Mouse (Mus musculus): ENCODE measurements at regions not wholly inside any gene's neighbourhood (a gene's known extent, or its start where the extent isn't known, plus 50 kb on each side); places are given as distances from the start of the nearest gene placed in this dataset.

DNA sequence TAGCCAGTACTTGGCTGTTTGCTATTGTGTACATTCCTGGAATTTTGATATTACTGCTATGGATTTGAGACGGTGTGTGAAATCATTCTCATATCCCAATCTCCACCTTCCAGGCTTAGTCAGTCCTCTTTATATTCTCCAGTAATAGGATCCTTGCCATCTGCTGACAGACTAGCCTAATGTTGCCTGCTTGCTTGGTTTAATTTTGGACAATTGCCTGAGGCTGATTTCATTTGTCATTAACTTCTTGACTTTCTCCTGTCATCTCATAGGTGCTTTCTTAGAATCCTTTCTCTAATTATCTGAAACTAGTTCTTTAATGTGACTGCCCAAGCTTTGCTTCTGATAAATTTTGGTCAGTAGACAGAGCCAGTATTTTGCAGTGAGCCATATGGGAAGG is 696.2 kb downstream of the Hace1 start:
- no peak for ATAC-seq (replicated peaks; ENCODE audit: insufficient number of reproducible peaks, low FRiP score, low TSS enrichment, low read depth)
- Histone ChIP-seq H3K27me3 (ENCODE audit: control insufficient read depth, insufficient read depth, low read length) (no peaks in the 10 kb centered on the region), H3K9me3 (replicated peaks; ENCODE audit: control insufficient read depth, low read length) (no peaks in the 10 kb centered on the region), H3K27ac (replicated peaks; ENCODE audit: low read depth, low read length) (no peak overlapping the region), H3K9ac (replicated peaks; ENCODE audit: low read length) (no peak overlapping the region), H3K36me3 (replicated peaks; ENCODE audit: control insufficient read depth, insufficient read depth, low read depth, low read length) (no peaks in the 10 kb centered on the region), H3K4me3 (ENCODE audit: low read depth, low read length) (no peak overlapping the region), H3K4me1 (ENCODE audit: control insufficient read depth, insufficient read depth, low read length) (no peaks in the 10 kb centered on the region), H3K4me2 (ENCODE audit: low read depth, low read length) (no peak overlapping the region)
- DNase-seq (ENCODE audit: low spot score): no peak
- WGBS: 44% methylated on average over 1 of the region's 1 CpGs

DNA sequence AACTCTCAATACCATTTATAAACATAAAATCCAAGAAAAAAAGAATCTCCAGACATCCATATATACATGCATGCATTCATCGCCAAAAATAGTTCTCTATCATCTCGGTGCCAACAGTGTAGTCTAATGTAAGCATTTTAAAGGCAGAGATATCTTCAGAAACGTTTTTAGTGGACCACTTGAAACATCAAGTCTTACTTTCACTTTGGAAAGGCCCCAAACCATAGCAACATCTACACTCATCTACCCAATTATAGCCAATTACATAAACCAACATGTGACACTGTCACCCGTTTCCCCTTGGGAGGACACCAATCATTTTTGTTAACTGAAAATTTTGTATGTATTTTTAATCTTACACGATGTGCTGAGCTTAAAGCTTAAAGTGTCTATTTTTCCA is 716.7 kb downstream of the Hace1 start:
- Histone ChIP-seq H3K4me3 (ENCODE audit: low read depth, low read length) (no peak overlapping the region), H3K4me2 (ENCODE audit: low read depth, low read length) (no peak overlapping the region), H3K36me3 (replicated peaks; ENCODE audit: control insufficient read depth, insufficient read depth, low read depth, low read length) (no peaks in the 10 kb centered on the region), H3K9ac (replicated peaks; ENCODE audit: low read length) (no peak overlapping the region), H3K27me3 (ENCODE audit: control insufficient read depth, insufficient read depth, low read length) (no peaks in the 10 kb centered on the region), H3K4me1 (ENCODE audit: control insufficient read depth, insufficient read depth, low read length) (no peaks in the 10 kb centered on the region), H3K9me3 (replicated peaks; ENCODE audit: control insufficient read depth, low read length) (no peaks in the 10 kb centered on the region), H3K27ac (replicated peaks; ENCODE audit: low read depth, low read length) (no peak overlapping the region)
- DNase-seq (ENCODE audit: low spot score) (no peak), ATAC-seq (replicated peaks; ENCODE audit: insufficient number of reproducible peaks, low FRiP score, low TSS enrichment, low read depth) (no peak)
- 78% methylated on average over 5 of the region's 5 CpGs for WGBS

DNA sequence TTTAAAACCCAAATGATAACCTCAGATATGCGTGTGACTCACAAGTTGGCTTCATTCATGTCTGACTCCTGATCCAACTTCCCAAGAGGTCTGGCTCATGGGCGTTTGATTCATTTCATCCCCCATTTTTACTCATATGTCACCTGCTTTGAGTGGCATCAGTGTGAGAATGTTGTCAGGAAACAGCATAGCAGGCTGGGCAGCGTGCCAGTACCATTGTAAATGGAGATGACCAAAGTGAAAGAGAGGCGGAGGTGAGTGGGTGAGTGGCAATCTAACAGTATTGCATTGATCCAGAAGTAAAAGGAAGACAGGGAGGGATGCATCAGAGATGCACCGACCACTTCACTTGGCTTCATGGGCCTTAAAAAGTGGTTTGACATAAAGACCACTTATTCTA is 720.7 kb downstream of the Hace1 start:
- Histone ChIP-seq H3K36me3 (replicated peaks; ENCODE audit: control insufficient read depth, insufficient read depth, low read depth, low read length) (no peaks in the 10 kb centered on the region), H3K9me3 (replicated peaks; ENCODE audit: control insufficient read depth, low read length) (no peaks in the 10 kb centered on the region), H3K27ac (replicated peaks; ENCODE audit: low read depth, low read length) (no peak overlapping the region), H3K4me2 (ENCODE audit: low read depth, low read length) (no peak overlapping the region), H3K4me3 (ENCODE audit: low read depth, low read length) (no peak overlapping the region), H3K27me3 (ENCODE audit: control insufficient read depth, insufficient read depth, low read length) (no peaks in the 10 kb centered on the region), H3K4me1 (ENCODE audit: control insufficient read depth, insufficient read depth, low read length) (no peaks in the 10 kb centered on the region), H3K9ac (replicated peaks; ENCODE audit: low read length) (no peak overlapping the region)
- DNase-seq (ENCODE audit: low spot score) (no peak), ATAC-seq (replicated peaks; ENCODE audit: insufficient number of reproducible peaks, low FRiP score, low TSS enrichment, low read depth) (no peak)
- WGBS: 81% methylated on average over 5 of the region's 5 CpGs

DNA sequence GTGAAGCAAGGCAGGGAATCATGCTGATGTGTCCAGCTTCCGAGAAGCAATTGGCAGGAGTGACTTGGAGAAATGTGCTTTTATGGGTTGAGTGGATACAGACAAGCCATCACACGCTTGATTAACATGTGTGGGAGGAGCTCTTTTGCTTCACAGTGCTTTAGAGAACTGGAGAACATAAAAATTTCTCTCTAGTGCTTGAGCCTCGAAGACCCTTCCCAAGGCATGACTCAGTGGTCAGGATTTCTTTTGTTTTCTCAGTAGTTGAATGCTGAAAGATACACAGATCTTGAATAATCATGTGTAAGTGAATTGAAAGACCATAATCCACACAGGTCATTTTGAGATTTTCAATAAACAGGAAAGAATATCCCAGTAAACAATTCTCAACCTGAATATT is 721.9 kb downstream of the Hace1 start:
- Histone ChIP-seq H3K36me3 (replicated peaks; ENCODE audit: control insufficient read depth, insufficient read depth, low read depth, low read length) (no peaks in the 10 kb centered on the region), H3K4me2 (ENCODE audit: low read depth, low read length) (no peak overlapping the region), H3K4me3 (ENCODE audit: low read depth, low read length) (no peak overlapping the region), H3K4me1 (ENCODE audit: control insufficient read depth, insufficient read depth, low read length) (no peaks in the 10 kb centered on the region), H3K27ac (replicated peaks; ENCODE audit: low read depth, low read length) (no peak overlapping the region), H3K9ac (replicated peaks; ENCODE audit: low read length) (no peak overlapping the region), H3K9me3 (replicated peaks; ENCODE audit: control insufficient read depth, low read length) (no peaks in the 10 kb centered on the region), H3K27me3 (ENCODE audit: control insufficient read depth, insufficient read depth, low read length) (no peaks in the 10 kb centered on the region)
- ATAC-seq (replicated peaks; ENCODE audit: insufficient number of reproducible peaks, low FRiP score, low TSS enrichment, low read depth): no peak
- DNase-seq (ENCODE audit: low spot score): no peak
- 61% methylated on average over 3 of the region's 3 CpGs for WGBS

DNA sequence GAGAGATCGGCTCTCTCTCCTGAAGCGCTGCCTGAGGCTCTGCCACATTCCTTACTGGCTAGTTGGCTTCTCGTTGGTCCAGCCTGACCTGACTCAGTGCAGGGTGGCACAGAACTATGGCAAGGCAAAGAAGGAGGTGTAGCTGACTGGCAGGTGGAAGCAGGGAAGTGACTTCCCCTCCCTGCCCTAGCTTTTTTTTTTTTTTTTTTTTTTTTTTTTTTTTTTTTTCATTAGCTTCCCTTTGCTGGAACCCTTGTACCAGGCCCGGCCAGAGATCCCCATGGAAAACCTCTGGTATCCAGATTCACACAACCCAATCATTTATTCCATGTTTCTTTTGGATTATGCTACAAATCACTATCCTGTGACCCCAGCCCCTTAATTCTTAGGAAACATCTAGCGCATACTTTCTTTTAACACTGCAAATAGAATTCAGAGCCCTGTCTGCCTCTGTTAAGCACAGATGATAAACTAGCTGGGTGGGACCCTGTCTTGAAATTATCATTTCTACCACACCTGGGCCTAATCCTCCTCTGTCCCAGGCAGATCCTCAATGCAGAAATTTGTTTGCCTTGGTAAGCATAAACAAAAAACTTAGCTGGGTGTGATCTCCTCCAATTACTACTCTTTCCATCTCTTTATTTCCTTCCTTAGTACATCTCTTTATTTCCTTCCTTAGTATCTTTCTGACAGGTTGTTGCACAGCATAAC is 742.9 kb downstream of the Hace1 start:
- no peak overlapping the region for H3K4me3 ChIP-seq (ENCODE audit: low read depth, low read length)
- no peak for DNase-seq (ENCODE audit: low spot score)
- no peaks in the 10 kb centered on the region for H3K27me3 ChIP-seq (ENCODE audit: control insufficient read depth, insufficient read depth, low read length)
- H3K4me2 ChIP-seq (ENCODE audit: low read depth, low read length): no peak overlapping the region
- no peaks in the 10 kb centered on the region for H3K36me3 ChIP-seq (replicated peaks; ENCODE audit: control insufficient read depth, insufficient read depth, low read depth, low read length)
- WGBS: 81% methylated on average over 5 of the region's 5 CpGs
- no peak for ATAC-seq (replicated peaks; ENCODE audit: insufficient number of reproducible peaks, low FRiP score, low TSS enrichment, low read depth)
- no peaks in the 10 kb centered on the region for H3K4me1 ChIP-seq (ENCODE audit: control insufficient read depth, insufficient read depth, low read length)
- H3K9me3 ChIP-seq (replicated peaks; ENCODE audit: control insufficient read depth, low read length): no peaks in the 10 kb centered on the region
- no peak overlapping the region for H3K9ac ChIP-seq (replicated peaks; ENCODE audit: low read length)
- H3K27ac ChIP-seq (replicated peaks; ENCODE audit: low read depth, low read length): no peak overlapping the region

DNA sequence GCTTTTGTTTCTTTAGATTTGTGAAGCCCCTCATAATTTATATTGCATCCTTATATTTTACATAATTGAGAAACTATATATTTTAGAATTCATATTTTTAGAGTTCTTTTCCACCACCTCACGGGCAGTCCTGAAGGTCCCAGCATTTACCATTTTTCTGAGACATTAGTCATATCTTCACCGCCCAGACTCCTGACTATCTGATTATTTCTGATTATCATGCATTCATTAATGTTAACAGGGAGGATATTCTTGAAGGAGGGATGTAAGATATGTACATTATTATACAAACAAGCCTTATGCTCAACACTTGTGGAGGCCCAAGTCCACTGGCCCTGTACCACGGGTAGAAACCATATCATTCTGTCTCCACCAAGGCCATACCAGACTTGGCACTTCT is 743.4 kb downstream of the Hace1 start:
- ATAC-seq (replicated peaks; ENCODE audit: insufficient number of reproducible peaks, low FRiP score, low TSS enrichment, low read depth): no peak
- WGBS: 93% methylated on average over 3 of the region's 3 CpGs
- no peak for DNase-seq (ENCODE audit: low spot score)

DNA sequence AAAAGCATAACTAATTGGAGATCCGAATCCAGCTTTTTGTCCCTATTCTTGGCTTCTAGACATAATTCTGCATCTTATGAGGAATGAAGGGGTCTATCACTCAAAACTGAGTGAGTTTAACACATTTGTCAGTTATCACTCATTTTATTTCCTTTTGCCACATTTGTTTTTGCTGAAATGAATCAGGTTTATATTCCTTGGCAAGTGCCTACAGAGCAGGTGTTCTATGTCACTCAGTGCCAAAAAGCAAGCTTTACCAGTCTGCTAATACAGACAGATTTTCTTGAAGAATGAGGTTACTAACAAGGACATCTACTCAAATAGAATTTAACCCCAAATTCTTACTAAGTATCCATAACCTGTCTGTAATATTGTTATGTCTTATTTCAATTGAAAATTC is 751.4 kb downstream of the Hace1 start:
- ATAC-seq (replicated peaks; ENCODE audit: insufficient number of reproducible peaks, low FRiP score, low TSS enrichment, low read depth) (no peak), DNase-seq (ENCODE audit: low spot score) (no peak)
- H3K4me1 ChIP-seq (ENCODE audit: control insufficient read depth, insufficient read depth, low read length): no peaks in the 10 kb centered on the region
- H3K9ac ChIP-seq (replicated peaks; ENCODE audit: low read length): no peak overlapping the region
- WGBS: 86% methylated on average over 1 of the region's 1 CpGs
- H3K9me3 ChIP-seq (replicated peaks; ENCODE audit: control insufficient read depth, low read length): no peaks in the 10 kb centered on the region
- no peak overlapping the region for H3K4me2 ChIP-seq (ENCODE audit: low read depth, low read length)
- no peaks in the 10 kb centered on the region for H3K27me3 ChIP-seq (ENCODE audit: control insufficient read depth, insufficient read depth, low read length)
- H3K27ac ChIP-seq (replicated peaks; ENCODE audit: low read depth, low read length): no peak overlapping the region
- H3K4me3 ChIP-seq (ENCODE audit: low read depth, low read length): no peak overlapping the region
- no peaks in the 10 kb centered on the region for H3K36me3 ChIP-seq (replicated peaks; ENCODE audit: control insufficient read depth, insufficient read depth, low read depth, low read length)

More for the DNA sequence above, 743.4 kb downstream of the Hace1 start:
- no peak overlapping the region for H3K9ac ChIP-seq (replicated peaks; ENCODE audit: low read length)
- H3K9me3 ChIP-seq (replicated peaks; ENCODE audit: control insufficient read depth, low read length): no peaks in the 10 kb centered on the region
- no peaks in the 10 kb centered on the region for H3K36me3 ChIP-seq (replicated peaks; ENCODE audit: control insufficient read depth, insufficient read depth, low read depth, low read length)
- no peaks in the 10 kb centered on the region for H3K27me3 ChIP-seq (ENCODE audit: control insufficient read depth, insufficient read depth, low read length)
- no peak overlapping the region for H3K4me2 ChIP-seq (ENCODE audit: low read depth, low read length)
- no peaks in the 10 kb centered on the region for H3K4me1 ChIP-seq (ENCODE audit: control insufficient read depth, insufficient read depth, low read length)
- no peak overlapping the region for H3K4me3 ChIP-seq (ENCODE audit: low read depth, low read length)
- H3K27ac ChIP-seq (replicated peaks; ENCODE audit: low read depth, low read length): no peak overlapping the region

DNA sequence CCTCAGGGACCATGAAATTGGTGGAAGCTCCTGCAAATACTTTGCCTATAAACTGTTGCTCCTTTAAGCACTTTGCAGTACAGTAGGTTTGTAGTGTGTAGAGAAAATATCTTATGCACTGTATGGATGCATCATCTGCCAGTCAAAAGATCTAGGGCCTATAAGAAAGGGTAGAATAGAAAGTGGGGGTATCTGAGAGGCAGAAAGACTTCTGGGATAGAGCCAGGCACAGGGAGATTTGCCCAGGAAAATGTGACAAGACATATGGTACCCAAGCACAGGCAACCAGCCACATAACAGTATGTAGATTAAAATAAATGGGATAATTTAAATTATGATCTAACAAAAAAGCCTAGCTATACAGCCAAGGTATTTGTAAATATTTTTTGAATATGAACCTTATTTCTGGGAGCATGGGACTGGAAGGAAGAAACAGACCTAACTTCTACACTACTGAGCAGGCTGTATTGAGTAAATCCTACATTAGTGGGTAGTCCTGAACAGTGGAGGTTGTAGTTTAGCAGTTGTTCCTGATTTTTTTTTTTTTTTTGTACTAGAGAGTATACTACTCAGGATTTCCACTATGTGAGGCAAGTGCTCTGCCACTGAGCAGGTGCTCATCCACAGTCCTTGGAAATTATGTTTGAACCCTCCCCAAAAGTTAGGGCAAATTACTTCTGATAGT is 754.1 kb downstream of the Hace1 start:
- ATAC-seq (replicated peaks; ENCODE audit: insufficient number of reproducible peaks, low FRiP score, low TSS enrichment, low read depth): no peak
- H3K36me3 ChIP-seq (replicated peaks; ENCODE audit: control insufficient read depth, insufficient read depth, low read depth, low read length): no peaks in the 10 kb centered on the region
- H3K4me1 ChIP-seq (ENCODE audit: control insufficient read depth, insufficient read depth, low read length): no peaks in the 10 kb centered on the region
- DNase-seq (ENCODE audit: low spot score): no peak
- no peak overlapping the region for H3K27ac ChIP-seq (replicated peaks; ENCODE audit: low read depth, low read length)
- no peak overlapping the region for H3K9ac ChIP-seq (replicated peaks; ENCODE audit: low read length)
- H3K9me3 ChIP-seq (replicated peaks; ENCODE audit: control insufficient read depth, low read length): no peaks in the 10 kb centered on the region
- no peak overlapping the region for H3K4me2 ChIP-seq (ENCODE audit: low read depth, low read length)
- H3K27me3 ChIP-seq (ENCODE audit: control insufficient read depth, insufficient read depth, low read length): no peaks in the 10 kb centered on the region
- H3K4me3 ChIP-seq (ENCODE audit: low read depth, low read length): no peak overlapping the region
